Mouse (Mus musculus) ovary, postnatal 10 days (tissue): ENCODE measurements around the gene Mrpl21.

Source experiments
- DNase-seq: peaks from one replicate; pipeline ENCODE4 v3.0.0; 2022; ENCODE audit warnings: low spot score

Gene Mrpl21

DNA sequence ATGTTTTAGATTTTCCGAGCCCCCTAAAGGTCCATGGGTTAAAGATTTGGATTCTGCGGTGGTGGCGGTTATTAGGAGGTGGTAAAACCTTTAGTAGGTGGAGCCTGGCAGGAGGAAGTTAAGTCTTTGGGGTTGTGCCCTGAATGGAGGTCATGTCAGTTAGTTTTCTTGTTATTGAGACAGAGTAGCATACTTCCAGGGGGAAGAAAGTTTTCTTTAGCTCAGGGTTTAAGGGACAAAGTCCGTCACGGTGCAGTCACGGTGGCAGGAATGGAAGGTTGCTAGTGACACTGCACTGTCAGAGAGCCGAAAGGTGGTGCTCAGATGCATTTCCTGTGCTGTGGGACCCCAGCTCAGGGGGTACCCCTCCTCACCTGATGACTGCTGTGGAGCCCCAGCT lies 15.1 kb downstream of the Mrpl21 start:
- DNase-seq: no peak

DNA sequence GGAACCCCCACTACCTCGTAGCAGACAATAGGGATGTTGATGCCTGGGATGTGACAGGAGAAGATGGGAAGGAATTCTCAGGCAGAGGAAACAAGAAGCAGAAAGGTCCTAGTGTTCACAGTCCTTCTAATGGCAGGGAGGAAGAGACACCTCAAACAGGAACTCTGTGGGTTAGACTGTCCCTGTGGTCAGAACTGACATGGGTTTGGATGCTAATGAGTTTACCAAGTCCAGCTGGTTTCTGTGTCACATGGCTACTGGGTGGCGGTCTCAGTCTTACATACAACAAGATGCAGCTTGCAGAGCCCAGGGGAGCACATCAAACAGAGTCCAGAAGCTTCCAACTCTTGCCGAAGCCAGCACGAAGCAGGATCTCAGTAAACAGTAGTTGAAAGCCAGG lies 21.3 kb downstream of the Mrpl21 start:
- DNase-seq: no peak

DNA sequence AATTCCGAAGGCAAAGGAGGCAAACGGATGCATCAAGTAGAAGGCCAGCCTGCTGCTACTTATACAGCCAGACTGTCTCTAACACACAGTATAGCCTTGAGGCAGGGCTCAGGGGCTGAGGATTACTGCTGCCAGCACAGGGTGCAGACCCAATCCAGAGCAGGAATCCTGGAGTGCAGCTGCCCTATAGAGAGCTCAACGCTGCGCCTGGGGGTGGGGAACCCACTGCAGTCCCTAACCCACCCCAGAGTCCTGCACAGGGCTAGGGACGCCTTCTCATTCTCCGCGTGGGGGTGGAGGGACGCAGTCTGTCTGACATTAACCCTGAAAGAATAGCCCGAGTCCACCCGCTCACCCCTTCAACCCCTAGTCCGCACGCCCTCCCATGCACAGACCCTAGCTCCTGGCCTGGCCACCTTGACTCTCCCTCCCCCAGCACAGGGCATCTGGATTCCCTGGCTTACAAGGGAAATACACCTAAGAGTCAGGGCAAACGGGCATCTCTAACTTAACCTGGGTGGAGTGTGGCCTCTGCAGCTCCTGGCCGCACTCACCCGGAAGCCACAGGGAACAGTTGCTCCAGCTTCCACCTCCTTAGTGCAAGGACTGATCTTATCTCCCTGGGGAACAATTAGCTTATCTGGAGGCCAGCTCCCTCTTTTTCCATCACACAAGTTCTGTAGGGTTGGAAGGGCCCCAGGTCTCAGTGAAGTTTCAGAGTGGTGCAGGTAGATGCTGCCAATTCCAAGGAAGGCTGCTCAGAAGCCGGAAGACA lies 24.7 kb downstream of the Mrpl21 start:
- DNase-seq: no peak

DNA sequence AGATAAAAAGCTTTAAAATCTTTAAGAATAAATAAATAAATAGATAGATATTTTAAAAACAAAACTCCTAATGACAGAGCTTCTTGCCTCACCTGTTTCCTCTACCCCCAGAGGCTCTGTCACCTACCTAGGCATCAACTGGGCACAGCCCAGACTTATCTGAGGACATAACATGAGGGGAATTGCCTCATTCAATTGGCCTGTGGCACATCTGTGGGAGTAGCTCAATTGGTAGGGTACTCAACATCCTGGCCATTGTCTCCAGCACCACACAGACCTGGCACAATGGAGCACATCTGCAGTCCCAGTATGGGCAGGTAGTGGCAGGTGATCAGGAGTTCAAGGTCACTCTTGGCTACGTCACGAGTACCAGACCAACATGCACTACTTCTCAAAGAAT lies 36.6 kb downstream of the Mrpl21 start:
- DNase-seq: no peak

DNA sequence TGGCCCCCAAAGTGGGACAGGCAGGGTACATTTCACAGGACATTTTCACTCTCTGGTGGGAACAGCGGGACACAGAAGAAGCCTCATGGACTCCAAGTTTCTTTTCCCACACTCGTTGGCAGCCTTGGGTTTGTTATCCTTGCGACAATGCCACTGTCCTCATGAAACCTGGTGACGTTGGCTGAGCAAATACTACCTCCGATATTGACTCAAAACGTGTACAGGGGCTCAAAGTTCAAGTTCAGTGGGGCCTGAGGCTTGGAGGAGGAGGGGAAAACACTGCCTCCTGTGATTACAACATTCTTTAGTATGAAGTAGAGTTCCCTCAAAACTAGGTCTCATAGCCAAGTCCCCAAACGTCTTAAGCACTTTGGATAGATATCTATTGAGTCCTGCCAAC lies 37.4 kb downstream of the Mrpl21 start:
- no peak for DNase-seq

DNA sequence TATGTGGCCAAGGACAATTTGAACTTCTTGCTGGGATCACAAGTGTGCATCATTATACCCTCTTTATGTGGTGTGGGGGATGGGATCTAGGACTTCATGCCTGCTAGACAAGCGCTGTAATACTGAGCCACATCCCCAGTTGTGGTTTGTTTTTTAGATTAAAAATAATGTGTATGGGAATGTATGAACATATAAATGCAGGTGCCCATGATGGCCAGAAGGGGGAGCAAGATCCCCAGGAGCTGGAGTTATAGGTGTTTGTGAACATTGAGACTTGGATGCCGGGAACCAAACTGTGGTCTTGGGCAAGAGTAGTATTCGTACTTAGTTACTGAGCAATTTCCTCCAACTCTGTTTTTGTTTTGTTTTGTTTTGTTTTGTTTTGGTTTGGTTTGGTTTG lies 38.1 kb downstream of the Mrpl21 start:
- no peak for DNase-seq

DNA sequence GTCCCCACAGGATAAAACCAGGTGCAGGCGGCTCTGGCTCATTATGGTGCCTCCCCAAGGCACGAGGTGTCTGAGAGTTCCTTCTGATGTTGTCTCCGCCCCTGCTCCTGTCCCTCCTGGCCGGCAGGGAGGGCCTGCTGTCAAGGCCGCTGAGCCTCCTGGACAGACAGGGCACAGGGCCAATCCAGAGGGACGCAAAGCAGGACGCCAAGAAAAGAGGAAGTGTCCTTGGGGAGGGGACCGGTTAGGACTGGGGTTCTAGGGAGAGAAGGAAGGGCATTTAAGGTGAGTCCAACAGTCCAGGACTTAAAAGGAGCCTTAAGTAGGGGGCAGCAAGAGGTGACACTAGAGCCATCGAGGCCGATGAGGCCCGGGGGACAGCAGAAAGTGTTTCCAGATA lies 38.9 kb downstream of the Mrpl21 start:
- peak; percentile 52 for DNase-seq

DNA sequence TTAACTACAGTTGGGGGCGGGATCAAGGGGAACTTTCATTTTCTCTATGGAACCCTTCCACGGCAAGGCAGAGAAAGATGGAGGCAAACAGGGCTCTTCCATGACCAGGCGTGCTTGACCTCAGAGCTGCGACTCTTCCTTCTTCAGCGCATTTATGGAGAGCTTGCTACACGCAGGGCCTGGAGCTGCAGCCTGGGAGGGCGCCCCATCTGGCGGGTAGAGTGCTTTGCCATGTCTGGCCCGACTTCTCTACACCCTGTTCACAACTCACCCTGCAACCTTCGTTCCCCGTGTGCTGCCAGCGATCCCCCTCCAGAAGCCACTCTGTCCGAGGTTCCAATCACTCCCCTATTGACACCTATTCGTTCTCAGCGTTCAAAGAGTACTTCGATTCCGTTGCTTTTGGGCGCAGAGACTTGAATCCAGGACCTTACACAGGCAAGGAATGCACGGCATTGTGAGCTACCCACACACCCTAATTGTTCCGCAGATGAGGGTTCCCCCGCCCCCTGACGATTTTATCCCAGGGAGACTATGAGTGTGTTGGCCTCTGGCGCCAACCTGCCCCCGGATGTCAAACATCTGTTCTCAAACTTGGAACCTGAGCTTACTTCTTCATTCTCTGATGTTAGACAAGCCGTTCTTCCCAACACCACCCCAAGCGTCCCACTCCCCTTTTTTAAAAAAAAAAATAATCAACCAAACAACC lies 39.7 kb downstream of the Mrpl21 start, which contains the start of gene Cpt1a:
Gene Cpt1a (plus strand): TSS at position 74 of the 709 bp plus-strand sequence.
- peak; percentile 39 for DNase-seq

DNA sequence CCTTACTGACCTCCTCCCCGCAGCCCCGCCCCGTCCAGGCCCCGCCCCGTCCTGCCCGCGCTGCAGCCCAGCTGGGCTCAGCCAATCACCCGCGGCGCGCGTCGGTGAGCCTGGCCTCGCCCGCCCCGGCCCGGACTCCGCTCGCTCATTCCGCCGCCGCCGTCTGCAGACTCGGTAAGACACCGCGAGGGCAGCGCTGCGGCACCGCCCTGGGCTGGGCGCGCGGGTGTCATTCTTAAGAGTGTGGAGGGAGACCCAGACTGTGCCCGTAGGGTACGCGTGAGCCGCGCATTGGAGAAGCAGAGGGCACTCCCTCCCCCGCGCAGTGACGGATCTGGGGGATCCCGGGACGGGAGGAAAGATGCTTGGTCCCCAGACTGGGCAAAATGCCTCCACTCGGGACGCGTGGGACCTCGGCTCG lies 40.5 kb downstream of the Mrpl21 start:
- peak; percentile 86 for DNase-seq

DNA sequence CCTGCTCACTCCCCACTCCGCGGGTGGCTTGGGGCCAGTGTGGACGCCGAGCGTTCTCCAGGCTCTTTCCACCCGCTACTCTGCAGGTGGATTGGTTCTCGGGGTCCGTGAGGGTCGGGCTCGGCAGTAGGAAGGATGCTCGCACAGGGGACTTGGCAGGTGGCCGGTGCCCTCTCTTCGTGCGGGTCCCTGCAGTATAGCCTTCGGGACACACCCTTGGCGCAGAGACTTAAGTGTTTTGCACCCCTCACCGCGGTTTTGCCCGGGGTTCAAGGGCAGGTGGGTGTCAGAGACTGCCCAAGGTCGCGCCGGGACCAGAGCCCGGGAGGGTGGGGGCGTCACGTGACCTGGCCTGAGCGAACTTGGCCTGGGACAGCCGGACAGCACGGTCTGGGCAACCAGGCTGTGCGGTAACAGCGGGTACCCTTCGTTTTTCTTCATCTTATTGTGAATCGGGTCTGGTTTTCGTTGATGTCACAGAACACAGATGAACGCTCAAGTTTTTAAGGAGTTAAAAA lies 41.1 kb downstream of the Mrpl21 start:
- DNase-seq: peak; percentile 48

DNA sequence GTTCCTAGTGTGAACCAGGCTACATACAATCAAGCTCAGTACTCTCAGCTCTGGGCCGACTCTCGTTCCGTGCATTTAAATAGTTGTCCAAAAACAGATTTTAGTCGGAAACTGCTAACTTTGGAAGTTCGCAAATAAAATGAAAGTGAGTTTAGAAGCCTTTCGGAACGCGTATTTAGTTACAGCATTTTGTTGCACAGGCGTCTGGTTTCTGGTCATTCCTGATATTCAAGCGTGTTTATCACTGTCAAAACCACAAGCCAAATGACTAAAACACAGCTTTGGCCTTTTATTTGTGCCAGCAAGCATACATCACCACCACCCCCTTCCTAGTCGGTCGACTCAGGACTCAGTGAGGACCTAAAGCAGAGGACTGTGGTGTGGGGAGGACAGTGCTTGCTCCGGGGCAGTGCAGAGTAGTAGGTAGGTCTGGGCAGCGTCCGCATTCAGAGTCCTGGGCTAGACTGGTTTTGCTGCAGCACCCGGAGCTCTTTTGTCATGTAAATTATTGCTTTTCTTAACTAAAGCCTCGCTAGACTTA lies 41.6 kb downstream of the Mrpl21 start:
- no peak for DNase-seq

DNA sequence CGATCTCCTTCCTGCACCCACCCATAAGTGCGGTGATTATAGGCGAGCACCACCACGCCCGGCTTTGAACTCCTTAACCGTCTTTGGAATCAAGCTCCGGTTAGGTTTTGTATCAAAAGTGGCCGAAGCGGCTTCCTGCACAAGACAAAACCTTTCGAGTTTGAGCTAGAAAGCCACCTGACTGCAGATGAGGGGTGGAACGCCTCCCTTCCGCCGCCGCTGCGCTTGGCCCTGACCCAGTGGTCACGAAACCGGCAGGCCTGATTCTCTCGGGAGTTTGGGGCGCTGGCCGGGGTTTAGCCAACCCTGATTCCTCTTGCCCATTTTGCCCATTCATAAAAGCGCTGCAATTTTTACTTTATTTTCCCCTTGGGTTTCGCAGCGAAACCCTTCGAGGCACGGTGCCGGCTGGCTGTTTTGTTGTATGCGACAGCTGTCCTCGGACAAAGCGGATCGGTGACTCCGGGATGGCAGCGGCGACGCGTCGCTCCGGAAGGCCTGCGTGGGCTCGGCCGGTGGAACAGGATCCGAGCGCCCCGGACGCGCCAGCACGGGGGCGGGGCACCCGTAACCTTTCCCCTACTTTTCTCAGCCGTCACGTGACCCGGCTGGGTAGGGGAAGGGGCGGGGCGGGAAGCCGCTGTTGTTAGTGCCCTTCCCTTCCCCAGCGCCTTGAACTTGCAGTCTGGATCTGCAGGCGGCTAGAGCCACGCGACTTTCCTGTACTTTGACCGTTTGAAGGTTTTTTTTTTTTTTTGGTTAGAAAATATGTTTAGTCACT lies 42.4 kb downstream of the Mrpl21 start:
- DNase-seq: peak; percentile 74

DNA sequence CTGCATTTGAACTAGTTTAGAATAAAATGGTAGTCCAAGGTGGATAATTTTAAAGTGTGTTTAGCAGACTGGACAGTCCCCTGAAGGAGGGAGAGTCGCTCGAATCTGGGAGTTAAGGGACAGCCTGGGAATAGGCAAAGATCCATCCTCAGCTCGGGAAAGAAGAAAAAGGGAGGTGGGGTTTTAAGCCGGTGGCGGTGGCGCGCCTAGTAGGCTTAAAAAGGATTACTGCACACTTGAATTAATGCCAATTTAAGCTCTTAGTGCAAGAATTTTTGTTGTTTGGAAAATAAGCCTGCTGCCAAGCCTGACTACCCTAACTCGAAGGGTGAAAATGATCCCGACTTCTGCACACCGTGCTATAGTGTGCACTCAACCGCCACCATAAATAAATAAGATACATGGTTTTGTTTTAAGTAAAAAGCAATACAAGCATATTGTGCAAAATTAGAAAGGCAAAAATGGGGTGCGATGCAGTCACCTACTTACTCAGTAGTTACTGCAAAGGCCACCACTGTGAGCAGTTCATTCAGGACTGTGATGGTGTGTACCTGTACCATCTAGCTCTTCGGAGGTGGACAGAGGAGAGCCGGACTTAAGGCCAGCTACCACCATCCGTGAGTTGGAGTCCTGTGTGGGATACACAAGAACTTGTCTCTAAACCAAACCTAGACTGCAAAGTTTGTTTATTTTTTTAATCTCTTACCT lies 43.2 kb downstream of the Mrpl21 start:
- no peak for DNase-seq

DNA sequence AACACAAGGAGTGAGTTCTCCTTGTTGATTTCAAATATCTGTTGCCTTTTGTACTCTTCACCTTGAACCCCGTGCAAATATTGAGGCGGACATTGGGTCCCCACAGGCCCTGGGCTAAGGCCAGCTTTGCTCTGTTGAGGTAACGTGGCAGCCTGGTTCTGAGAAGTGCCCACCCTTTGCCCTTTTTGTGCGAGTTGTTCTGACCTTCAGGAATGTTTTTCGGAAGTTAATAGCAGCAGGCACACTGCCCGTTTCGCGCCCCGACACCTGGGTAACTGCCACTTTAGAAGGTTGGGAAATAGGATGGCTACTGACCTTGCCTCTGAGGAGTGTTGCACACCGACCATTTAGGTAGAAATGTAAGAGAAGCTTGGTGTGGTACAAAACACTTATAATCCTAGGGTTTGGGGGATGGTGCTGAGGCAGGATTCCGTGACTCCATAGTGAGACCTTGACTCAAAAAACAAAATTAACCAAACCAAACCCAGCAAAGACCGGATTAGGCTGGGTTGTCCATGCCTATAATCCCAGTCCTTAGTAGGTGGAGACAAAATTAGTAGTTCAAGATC lies 43.9 kb downstream of the Mrpl21 start:
- DNase-seq: no peak

DNA sequence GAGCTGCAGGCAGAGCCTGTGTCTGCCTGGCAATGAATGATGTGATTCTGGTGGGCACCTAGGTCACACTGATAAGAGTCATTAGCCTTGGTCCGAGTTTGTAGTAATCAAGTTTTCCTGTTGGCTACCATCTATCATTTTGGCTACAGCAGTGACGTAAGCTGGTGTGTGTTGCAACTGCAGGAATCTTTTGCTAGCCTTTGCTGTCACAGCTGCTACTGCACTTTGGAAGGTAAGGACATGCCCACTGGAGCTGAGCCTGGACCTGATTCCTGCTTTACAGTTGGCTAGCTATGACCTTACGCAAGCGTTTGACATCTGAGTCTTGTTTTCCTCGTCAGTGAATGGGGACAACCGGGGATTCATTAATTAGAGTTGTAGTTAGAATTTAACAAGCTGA lies 50.5 kb downstream of the Mrpl21 start:
- no peak for DNase-seq

DNA sequence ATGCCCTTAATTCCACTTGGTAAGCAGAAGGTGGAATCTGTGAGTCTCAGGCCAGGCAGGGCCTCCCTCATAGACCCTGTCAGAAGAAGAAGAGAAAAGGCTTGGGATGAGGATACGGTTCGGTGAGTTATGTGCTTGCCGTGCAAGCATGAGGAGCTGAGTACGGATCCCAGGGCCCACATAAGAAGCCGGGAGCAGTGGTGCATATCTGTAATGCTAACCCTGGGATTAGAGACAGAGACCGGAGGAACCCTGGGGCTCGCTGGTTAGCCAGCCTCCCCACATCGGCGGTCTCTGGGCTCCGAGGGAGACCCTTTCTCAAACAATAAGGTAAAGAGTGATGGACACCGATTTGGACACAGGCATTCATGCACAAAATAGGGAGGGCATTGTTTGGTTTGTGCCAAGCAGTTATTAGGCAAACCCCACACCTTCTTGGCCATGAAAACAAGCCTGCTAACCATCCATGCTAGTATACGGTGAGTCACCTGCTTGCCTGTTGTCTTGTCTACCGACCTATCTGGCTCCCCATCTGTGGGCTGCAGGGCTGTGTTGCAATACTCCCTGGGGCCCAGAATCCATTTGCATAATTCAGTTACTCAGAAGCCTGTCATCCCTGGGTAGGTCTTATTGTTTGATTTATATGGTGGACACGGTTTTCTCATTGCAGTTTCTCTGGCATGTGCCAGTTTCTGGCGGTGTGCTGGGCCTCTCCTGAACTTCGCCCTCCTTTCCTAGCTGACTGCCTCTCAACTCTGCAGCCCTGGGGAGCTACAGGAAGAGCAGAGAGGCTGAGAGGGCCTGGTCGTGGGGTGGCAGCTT lies 51.2 kb downstream of the Mrpl21 start:
- DNase-seq: no peak

DNA sequence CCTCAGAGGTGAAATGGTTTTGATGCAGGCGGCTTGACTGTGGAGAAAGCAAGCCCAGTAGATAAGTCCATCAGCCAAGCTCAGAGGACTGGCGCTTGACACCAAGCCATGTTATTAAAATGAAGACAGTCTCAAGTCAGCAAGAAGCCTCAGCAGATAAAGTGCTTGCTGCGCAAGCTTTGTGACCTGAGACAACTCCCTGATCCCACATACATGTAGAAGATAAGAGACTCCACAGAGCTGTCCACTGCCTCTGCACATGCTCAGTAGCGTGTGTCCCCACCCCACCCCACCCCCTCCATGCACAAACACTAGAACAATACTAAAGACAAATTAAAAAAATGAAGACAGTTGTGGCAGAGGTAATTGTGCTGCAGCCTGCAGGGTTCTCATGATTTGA lies 51.8 kb downstream of the Mrpl21 start:
- DNase-seq: no peak

DNA sequence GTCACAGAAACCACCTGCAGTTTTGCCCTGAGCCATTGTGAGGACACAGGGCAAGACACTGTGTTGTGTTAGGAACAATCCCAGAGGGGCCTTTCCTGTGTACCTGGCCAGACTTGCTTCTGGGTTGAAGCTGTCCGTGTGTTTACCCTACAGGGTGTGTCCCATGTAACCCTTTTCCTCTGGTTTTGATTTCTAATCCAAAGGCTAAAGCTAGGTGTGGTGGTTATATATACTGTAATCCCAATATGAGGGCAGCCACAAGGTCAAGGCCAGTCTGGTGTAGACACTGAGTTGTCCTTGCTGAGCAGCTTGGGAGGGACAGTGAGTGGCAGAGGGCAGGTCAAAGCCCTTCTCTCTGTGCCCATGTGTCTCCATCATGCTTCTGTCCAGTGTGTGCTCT lies 53.2 kb downstream of the Mrpl21 start:
- no peak for DNase-seq

DNA sequence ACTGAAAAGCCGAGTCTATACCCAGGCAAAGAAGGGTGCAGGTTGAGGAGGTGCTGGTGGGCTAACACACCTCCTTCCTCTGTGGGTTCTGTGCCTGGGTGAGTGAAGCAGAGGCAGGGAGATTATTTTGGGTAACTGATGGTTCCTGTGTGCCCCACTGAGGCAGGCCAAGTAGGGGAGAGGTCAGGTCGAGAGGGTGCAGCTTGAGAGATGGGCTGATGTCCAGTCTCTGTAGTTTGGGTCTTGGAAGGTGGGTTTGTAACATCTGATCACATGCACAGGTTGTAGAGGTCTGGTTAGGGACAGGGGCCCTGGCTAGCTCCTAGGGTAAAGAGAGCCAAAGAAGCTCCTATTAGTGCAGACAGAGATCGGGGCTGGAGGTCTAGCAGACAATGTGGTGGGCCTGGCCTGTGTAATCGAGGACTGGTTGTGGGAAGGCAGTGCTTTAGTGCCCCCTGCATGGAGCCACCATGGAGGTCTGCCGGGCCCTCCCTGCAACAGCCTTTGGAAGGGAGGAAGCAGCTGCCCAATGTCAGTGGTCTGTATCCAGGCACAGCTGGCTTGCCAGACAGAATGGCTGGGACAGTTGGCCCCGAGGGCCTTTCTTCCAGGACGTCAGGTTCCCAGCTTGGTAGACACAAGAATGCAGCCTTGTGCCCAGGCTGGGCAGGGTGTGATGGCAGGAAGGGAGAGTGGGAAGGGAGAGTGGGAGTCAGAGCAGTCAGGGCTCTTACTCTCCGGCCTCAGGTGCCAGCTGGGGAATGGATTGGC lies 54.0 kb downstream of the Mrpl21 start:
- no peak for DNase-seq

DNA sequence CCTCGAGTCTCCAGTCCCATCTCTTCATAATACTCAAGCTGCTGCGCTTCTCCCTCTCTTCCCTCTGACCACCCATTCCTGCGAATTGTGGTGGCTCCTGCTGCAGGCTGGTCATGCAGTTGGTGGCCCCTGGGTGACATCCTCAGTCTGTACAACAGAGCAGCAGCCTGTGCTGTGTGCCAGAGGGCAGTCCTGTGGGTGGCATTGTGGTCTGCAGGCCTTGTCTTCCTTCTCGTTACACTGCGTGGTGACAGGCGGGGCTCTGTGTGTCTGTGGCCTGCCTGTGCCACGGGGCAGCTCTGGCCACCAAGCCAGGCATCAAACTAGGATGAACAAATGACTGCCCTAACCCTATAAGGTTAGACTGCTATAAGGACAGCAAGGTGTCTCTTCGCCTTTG lies 56.5 kb downstream of the Mrpl21 start:
- no peak for DNase-seq
